Mouse (Mus musculus): ENCODE measurements around the gene Tmem165.

- TF ChIP-seq POLR2A (IDR thresholded peaks at IDR 0.05; ENCODE audit: low read depth, low read length) = no peak
- TF ChIP-seq CTCF (conservative IDR thresholded peaks at IDR 0.05; ENCODE audit: insufficient read depth, insufficient read length, low read depth, low read length) = no peak
Measured at GRCm38 (mm10) chr5:76243274-76243673, 59.6 kb downstream of the Tmem165 start.

Data from kidney, adult 2 months (tissue).